Mouse (Mus musculus): ENCODE data around the gene Mrps30.
A peak's percentile ranks its signal among the peaks of the same experiment; 100 is the strongest.

The Mrps30 gene

DNA sequence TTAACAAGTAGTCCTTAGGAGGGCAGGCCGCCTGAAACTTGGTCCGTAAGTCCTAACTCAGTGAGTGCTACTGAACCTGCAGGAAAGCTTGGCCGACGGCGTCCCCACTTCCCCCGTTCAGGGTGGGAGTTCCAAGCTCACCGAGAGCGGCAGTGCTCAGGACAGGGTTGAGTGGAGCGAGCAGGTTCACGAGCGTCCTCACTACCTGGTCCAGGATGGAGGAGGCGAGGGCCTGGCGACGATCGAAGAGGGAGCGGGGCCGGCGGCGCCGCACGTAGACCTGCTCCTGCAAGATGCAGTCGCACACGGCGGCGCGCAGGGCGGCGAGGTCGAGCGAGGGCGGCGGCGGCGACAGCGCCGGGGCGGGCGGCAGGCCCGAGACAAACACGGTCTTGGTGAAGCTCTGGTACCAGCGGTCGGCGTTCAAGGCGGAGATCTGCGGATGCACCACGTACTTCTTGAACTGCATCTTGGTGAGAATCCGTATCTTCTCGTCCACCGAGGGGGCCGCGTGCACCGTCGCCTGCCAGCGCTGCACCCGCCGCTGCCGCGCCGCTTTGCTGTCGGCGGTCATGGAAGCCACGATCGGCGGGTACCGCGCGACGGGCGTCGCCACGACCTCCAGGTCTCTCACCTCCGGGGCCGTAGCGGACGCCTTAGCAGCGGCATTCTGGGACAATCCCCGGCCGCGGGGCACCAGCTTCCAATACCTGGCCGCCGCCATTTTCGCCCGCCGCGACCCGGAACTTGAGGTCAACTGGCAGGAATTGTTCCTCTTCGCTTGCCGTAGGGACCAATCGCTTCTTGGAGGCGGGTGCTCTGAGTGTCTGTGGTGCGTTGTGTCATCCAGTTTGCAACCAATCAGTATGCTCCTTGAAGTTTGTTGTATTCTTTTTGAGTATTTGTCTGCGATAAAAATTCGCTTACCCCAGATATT, at the start of gene Mrps30, which contains the start of gene B430218F22Rik:
Gene Mrps30 (minus strand): TSS at position 742 of the 937 bp plus-strand sequence.
Gene B430218F22Rik (plus strand): TSS at position 120 of the 937 bp plus-strand sequence.
- peak; percentile 81 to 90 for DNase-seq

GRCm38 (mm10) chr13:118420847-118421246, 33.8 kb upstream of the Mrps30 start:
- DNase-seq: no peak

- DNase-seq: no peak
Measured at GRCm38 (mm10) chr13:118420408-118420807, 33.4 kb upstream of the Mrps30 start.

DNA sequence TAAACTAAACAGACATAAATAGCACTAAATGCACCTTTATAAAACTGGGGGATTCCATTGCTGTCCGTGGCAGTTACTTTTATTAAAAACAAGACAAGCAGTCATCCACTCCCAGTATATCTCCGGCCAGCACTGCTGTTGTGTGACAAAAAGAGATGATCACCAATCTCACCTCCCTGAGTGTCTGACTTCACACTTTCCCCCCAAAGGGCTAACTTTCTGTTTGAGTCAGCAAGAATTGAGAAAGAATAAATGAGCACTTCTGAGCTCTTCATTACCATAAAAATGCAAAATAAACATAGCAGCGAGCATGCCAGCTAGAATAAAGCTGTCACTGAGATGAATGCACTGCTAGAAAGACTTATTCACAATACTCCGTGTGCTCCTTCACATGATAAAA, 31.1 kb upstream of the Mrps30 start:
- no peak for DNase-seq

- DNase-seq: no peak
Measured at GRCm38 (mm10) chr13:118411297-118411992, 24.4 kb upstream of the Mrps30 start.

GRCm38 (mm10) chr13:118403544-118403943, 16.5 kb upstream of the Mrps30 start:
- DNase-seq: no peak

- no peak for DNase-seq
Measured at GRCm38 (mm10) chr13:118400340-118400739, 13.3 kb upstream of the Mrps30 start.

DNA sequence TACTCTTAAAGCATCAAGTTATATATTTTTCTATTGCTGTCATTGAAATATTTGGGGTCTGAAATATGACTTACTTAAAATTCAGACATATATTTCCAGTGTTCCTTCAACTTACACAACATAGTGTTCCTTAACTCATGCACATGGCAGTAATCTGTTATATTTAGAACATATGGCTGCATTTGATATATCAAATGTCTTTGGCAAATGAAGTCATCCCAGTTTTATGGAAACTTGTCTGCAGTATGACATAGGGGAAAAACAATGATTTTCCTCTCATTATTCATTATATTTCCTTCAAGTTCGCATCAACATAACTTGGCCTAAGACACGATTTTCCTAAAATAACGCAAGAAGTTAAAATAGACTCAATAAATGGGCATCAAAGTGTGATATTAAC, 8.8 kb upstream of the Mrps30 start:
- DNase-seq: no peak

GRCm38 (mm10) chr13:118387448-118387801, 373 bp upstream of the Mrps30 start:
- peak in 1 of 2 experiments; percentile 5 for DNase-seq

DNA sequence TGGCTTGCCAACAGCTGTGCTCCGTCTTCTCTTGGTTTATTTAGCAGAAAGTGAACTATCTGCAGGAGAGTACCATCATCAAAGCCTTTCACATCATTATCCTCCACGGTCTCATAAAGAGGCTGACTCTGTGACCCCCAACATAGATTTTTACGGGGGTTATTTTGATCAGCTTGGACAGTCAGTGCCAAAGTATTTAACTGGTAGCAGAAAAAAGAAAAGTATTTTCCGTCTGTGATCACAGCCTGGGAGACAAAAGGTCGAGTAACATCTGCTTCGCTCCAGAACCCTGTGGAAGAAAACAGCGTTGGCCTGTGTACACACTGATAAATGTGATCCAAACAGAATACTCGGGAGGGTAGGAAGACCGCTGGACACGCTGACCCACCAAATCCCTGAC, 6.7 kb downstream of the Mrps30 start:
- no peak for DNase-seq

- DNase-seq: peak; percentile 8 to 59
Measured at GRCm38 (mm10) chr13:118379155-118379554, 7.9 kb downstream of the Mrps30 start.

DNA sequence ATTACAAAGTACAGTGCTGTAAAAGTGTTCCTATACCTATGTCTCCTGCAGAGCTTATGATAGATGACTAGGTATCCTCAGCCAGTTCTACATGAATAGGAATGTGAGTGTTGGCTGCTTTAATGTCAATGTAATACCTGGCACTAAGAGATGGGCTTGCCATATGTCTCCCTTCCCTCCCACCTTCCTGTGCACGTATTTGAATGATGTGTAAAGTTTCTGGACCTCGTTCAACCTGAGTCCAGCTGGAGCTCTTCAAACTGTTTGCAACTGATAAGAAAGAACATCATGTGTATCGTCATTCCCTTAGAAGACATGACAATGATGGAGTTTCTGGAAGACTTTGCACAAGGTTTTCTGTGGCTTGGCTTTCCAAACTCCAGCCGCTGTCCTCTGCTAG, 14.2 kb downstream of the Mrps30 start:
- no peak for DNase-seq

- no peak for DNase-seq
Measured at GRCm38 (mm10) chr13:118365774-118366173, 21.3 kb downstream of the Mrps30 start.

DNA sequence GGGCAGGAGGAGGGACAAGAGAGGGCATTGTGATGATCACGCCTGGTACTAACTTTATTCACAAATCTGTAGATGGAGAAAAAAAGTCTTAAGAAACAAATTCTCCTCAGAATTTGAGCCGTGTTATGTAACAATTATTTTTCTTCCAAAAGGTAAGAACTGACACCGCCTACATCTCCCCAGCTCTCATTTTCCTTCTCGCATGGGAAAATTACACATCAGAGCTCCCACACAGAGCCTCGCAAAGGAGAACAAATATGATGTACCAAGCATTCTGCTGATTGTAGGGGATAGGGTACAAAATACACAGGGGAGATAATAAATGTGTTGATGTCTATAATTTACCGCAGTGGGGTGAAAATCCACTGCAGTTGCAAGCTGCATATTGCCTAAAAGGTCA, 23.7 kb downstream of the Mrps30 start:
- no peak for DNase-seq

DNA sequence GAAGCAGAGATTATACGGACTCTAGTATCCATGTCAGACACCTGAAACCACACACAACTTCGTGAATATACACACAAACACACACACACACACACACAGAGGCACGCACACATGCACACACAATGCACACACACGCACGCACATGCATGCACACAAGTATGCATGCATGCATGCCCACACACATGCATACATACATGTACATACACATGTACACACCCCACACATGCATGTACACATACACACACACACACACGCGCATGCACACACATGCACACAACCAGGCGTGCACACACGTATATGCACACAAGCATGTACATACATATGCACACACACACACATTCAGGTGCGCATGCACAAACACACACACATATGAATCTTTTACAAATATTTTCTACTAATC, 36.2 kb downstream of the Mrps30 start:
- no peak for DNase-seq

DNA sequence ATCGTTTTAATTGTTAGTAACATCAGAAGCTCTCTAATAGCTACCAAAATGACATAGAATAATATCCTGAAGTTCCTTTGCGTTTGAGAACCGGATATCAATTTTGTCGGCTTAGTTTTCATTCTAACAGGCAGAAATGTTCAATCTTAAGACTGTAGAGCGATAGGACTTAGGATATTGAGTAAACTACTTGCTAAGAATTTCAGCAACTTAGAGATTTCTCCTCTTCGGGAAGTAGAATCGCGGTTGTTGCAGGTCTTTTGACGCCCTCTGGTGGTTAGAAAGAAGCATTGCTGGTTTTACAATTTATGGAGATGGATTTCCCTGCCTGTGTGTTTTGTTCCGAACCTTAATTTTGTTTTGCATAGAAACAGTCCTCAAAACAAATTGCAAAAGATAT, 36.8 kb downstream of the Mrps30 start:
- DNase-seq: no peak
